Mouse (Mus musculus) olfactory bulb, adult 2 months (tissue): ENCODE measurements around the gene Vasp. TPM values are rescaled to one million over a fixed set of nuclear protein-coding genes. Genes with fewer than 3 reads are reported as not detected.
A peak's percentile ranks its signal among the peaks of the same experiment; 100 is the strongest.

Experiments
- H3K27ac ChIP-seq: fragments of 200-500 bp; 2 replicates; pipeline ENCODE4 v1.5.1; 2012; ENCODE audit warnings: low read depth, low read length; ENCODE audit not compliant: insufficient read depth
- H3K4me1 ChIP-seq: fragments of 200-500 bp; 2 replicates; pipeline ENCODE4 v1.6.1; 2012; ENCODE audit warnings: low read length; ENCODE audit not compliant: control insufficient read depth, insufficient read depth
- H3K4me3 ChIP-seq: fragments of 200-500 bp; 2 replicates; pipeline ENCODE4 v1.5.1; 2012; ENCODE audit warnings: mild to moderate bottlenecking, low read depth, low read length, moderate library complexity; ENCODE audit not compliant: insufficient read depth
- CTCF ChIP-seq: fragments of 200-500 bp; IDR thresholded peaks from 2 replicates; pipeline ENCODE4 v1.5.1; 2012; ENCODE audit warnings: low read depth, mild to moderate bottlenecking, low read length, moderate library complexity; ENCODE audit not compliant: insufficient read depth
- POLR2A ChIP-seq: fragments of 200-500 bp; IDR thresholded peaks from 2 replicates; pipeline ENCODE4 v1.6.1; 2012; ENCODE audit warnings: mild to moderate bottlenecking, low read depth, low read length, moderate library complexity; ENCODE audit not compliant: insufficient read depth
- WGBS: fragments of 180-500 bp; shearing (Covaris S2); methylation state at CpG from one replicate; pipeline ENCODE4 v1.1.7; 2018; 5-methylcytosine and 5-hydroxymethylcytosine counted together
- polyA plus RNA-seq: library from polyadenylated mRNA; stranded (reverse); fragments of >200 nt; gene quantifications from 2 replicates; pipeline ENCODE4 v1.2.4, GENCODE M21; 2012; ENCODE audit warnings: low replicate concordance; ENCODE audit not compliant: missing spikeins, insufficient read depth, insufficient read length

Vasp gene
- polyA plus RNA-seq, 1 experiment: not detected

GRCm38 (mm10) chr7:19235092-19235671 is 36.4 kb downstream of the Vasp start:
- H3K4me3 ChIP-seq: no peak overlapping the region
- WGBS: 93% methylated on average over 2 of the region's 2 CpGs
- H3K27ac ChIP-seq: no peak overlapping the region
- H3K4me1 ChIP-seq: peaks cover 11% of the 10 kb centered on the region
- TF ChIP-seq CTCF: no peak
- no peak for TF ChIP-seq POLR2A

GRCm38 (mm10) chr7:19234652-19235051 is 37.0 kb downstream of the Vasp start:
- 82% methylated on average over 5 of the region's 5 CpGs for WGBS
- Histone ChIP-seq H3K4me1 (peaks cover 11% of the 10 kb centered on the region), H3K27ac (no peak overlapping the region), H3K4me3 (no peak overlapping the region)
- TF ChIP-seq CTCF: no peak
- no peak for TF ChIP-seq POLR2A

- Histone ChIP-seq H3K27ac (no peak overlapping the region), H3K4me1 (peaks cover 11% of the 10 kb centered on the region), H3K4me3 (no peak overlapping the region)
- 83% methylated on average over 3 of the region's 3 CpGs for WGBS
- TF ChIP-seq POLR2A (no peak), CTCF (no peak)
Measured at GRCm38 (mm10) chr7:19231849-19232248, 39.8 kb downstream of the Vasp start.

- TF ChIP-seq CTCF (no peak), POLR2A (no peak)
- no peak overlapping the region for H3K27ac ChIP-seq
- peaks cover 6% of the 10 kb centered on the region for H3K4me1 ChIP-seq
- no peak overlapping the region for H3K4me3 ChIP-seq
- WGBS: 96% methylated on average over 5 of the region's 5 CpGs
Measured at GRCm38 (mm10) chr7:19230899-19231298, 40.7 kb downstream of the Vasp start.

- 90% methylated on average over 2 of the region's 2 CpGs for WGBS
- no peak overlapping the region for H3K4me3 ChIP-seq
- TF ChIP-seq POLR2A (no peak), CTCF (no peak)
- H3K4me1 ChIP-seq: peaks cover 5% of the 10 kb centered on the region
- H3K27ac ChIP-seq: no peak overlapping the region
Measured at GRCm38 (mm10) chr7:19230041-19230580, 41.5 kb downstream of the Vasp start.

- peaks cover 5% of the 10 kb centered on the region for H3K4me1 ChIP-seq
- whole genome bisulfite sequencing: 25% methylated on average over 5 of the region's 5 CpGs
- TF ChIP-seq CTCF: no peak
- no peak for TF ChIP-seq POLR2A
- H3K4me3 ChIP-seq: peak overlapping the region; percentile 53
- H3K27ac ChIP-seq: no peak overlapping the region
Measured at GRCm38 (mm10) chr7:19229404-19229803, 42.2 kb downstream of the Vasp start.

GRCm38 (mm10) chr7:19228793-19229148 is 42.8 kb downstream of the Vasp start:
- Histone ChIP-seq H3K4me3 (peak overlapping the region; percentile 53), H3K27ac (peak overlapping the region; percentile 67), H3K4me1 (peaks cover 5% of the 10 kb centered on the region)
- TF ChIP-seq POLR2A: no peak
- no peak for TF ChIP-seq CTCF
- WGBS: under 1% methylated on average over 14 of the region's 14 CpGs

GRCm38 (mm10) chr7:19227883-19228792 is 43.5 kb downstream of the Vasp start, which contains the start of gene Opa3:
TSS of gene Opa3 (plus strand) at chr7:19228334.
- Histone ChIP-seq H3K4me1 (peaks cover 5% of the 10 kb centered on the region), H3K4me3 (peak within 1 kb of the TSS; percentile 74), H3K27ac (peak within 1 kb of the TSS; percentile 98)
- under 1% methylated on average over 91 of the region's 91 CpGs for WGBS
- TF ChIP-seq CTCF: 0 out of 2 replicates have a peak, but pooled peaks have one; percentile 19
- peak; percentile 72 for TF ChIP-seq POLR2A
